Mouse (Mus musculus) lung, postnatal 4 days (tissue): ENCODE measurements around the gene Ccdc162.

ENCODE experiments used
- DNase-seq, 2 experiments: peaks; one replicate each; pipeline ENCODE4 v3.0.0; 2021

Ccdc162 gene

DNA sequence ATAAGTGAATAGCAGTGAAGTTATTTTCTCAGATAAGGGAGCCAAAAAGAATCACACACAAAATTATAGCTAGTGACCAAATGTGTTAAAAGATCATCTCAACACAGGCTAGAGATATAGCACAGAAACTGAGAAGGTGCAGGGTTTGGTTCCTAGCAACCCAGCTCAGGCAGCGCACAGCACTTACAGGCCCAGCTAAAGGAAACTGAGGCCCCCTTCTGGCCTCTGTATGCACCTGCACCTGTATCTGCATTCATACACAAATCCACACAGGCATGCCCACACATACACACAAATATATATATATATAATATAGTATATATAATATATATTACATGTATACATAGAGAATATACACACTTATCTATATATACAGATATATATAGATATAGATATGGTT lies 84.4 kb downstream of the Ccdc162 start:
- DNase-seq = no peak

- DNase-seq = no peak
Observed at GRCm38 (mm10) chr10:41626996-41627395, 89.4 kb downstream of the Ccdc162 start.

- no peak for DNase-seq
Observed at GRCm38 (mm10) chr10:41619988-41620387, 96.4 kb downstream of the Ccdc162 start.

GRCm38 (mm10) chr10:41615487-41615886 lies 100.9 kb downstream of the Ccdc162 start:
- DNase-seq = no peak

- no peak for DNase-seq
Observed at GRCm38 (mm10) chr10:41611941-41612340, 104.5 kb downstream of the Ccdc162 start.

DNA sequence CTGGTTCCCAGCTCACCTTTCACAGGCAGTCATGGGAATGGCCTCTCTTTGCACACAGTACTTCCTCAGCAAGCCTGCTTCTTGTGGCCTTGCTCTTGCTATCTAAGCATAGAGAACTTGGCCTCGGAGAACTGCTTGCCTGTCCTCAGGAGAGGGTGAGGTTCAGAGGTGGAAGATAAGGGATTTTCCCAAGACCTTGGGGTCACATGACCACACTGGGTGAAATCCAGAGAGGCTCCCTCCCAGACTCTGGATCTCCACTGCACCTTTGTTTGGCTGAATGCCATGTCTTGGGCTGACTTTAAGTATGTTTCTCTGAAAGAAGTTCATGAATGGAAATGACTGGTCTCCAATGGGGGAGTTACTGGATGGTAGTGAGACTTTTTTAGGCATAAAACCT lies 107.0 kb downstream of the Ccdc162 start:
- no peak for DNase-seq

GRCm38 (mm10) chr10:41608485-41608884 lies 107.9 kb downstream of the Ccdc162 start:
- DNase-seq = no peak

- DNase-seq = no peak
Observed at GRCm38 (mm10) chr10:41602667-41603066, 113.8 kb downstream of the Ccdc162 start.

GRCm38 (mm10) chr10:41601898-41602545 lies 114.4 kb downstream of the Ccdc162 start:
- DNase-seq = no peak

- no peak for DNase-seq
Observed at GRCm38 (mm10) chr10:41601302-41601701, 115.1 kb downstream of the Ccdc162 start.

DNA sequence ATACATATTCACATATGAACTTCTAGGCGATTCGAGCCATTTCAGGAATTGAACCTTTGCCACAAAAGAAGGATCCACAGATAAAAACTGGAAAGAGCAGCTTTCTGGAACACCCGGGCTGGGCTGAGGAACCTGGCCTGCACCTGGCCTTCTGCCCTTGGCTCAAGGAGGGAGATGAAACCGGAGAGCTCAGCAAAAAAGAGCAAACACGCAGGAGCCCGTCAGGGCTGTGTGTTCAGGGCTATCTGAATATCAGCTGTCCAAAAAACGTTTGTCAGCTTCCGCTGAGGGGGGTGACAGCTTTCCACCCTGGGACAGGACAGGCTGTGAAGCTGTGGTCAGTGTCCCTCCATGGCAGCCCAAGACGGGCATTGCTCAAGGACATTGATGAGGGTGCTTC lies 117.4 kb downstream of the Ccdc162 start:
- DNase-seq = no peak

DNA sequence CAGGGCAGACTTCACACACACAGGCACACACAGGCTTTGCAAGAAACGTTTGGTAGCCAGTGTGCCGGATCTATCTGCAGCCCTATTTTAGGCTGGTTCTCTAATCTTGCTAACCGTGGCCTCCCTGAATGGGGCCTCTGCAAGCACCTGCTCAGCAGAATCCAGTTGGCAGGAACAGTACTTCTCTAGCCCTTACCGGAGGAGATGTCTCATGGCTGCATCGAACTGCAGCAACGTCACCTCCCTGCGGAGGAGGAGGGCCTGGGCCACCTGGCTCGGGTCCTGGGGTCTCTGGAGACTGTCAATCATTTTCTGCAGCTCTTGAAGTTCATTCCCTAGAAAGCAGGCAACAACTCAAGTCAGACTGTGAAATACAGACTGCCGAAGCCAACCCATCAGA lies 118.2 kb downstream of the Ccdc162 start:
- DNase-seq = no peak

- DNase-seq = peak in 1 of 2 experiments; percentile 42
Observed at GRCm38 (mm10) chr10:41595550-41595949, 120.9 kb downstream of the Ccdc162 start.

- DNase-seq = peak; percentile 25 to 52
Observed at GRCm38 (mm10) chr10:41594957-41595356, 121.5 kb downstream of the Ccdc162 start.

- no peak for DNase-seq
Observed at GRCm38 (mm10) chr10:41594433-41594832, 122.0 kb downstream of the Ccdc162 start.

DNA sequence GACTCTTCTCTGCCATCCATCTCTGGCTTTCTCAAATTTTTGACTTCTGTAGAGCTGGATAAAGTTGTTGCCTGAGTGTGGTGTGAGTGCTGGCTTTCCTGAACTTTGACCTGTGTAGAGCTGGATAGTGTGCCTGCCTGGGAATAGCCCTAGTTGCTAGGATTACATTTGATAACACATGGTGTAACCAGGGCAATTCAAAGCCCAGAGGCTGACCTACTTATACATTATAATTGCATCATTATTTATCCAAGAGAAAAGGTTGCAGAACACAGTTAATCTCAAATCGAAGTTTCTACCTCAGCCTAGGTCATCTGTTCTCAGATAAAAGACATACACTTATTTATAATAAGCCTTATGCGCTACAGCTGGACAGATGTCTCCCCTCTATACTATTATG lies 127.8 kb downstream of the Ccdc162 start:
- DNase-seq = no peak

DNA sequence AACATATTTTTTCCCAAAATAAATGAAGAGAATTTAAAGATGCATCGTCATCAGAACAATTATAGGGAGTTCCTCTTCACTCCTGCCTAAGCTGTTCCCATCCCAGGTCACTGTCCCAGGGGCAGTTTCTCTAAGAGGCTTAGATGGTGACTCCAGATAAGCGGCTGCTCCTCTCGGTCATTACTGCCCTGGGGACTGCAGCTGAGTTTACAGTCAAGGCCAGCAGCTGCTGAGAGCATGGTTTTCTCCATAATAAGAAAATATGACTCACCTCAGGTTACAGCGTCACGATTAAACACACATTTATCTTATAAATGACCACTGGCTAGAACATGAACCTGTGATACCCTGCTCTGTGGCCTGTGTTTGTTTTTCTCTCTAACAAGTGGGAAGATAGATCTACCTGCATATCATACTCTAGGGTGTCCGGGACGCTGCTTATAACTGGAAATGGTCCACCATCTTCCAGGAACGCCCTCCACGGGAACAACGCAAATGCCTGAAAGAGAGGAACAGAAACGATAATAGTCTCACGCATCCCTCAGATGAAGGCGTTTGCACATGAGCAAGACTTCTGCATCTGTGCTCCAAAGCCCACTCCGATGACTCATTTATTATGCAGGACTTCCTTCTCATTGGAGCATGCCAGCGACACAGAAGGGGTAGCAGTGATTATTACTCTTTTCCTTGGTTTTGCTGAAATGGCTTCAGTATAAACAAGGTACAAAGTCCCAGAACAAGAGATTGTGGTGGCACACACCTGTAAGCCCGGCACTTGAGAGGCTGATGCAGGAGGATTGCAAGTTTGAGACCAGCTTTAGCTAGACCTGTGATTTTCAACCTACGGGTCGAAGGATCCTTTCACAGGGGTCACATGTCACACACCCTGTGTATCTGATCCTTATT lies 129.2 kb downstream of the Ccdc162 start:
- no peak for DNase-seq

GRCm38 (mm10) chr10:41583383-41583782 lies 133.1 kb downstream of the Ccdc162 start:
- DNase-seq = no peak

- no peak for DNase-seq
Observed at GRCm38 (mm10) chr10:41582901-41583361, 133.5 kb downstream of the Ccdc162 start.

GRCm38 (mm10) chr10:41580441-41580840 lies 136.0 kb downstream of the Ccdc162 start:
- no peak for DNase-seq

- DNase-seq = no peak
Observed at GRCm38 (mm10) chr10:41578541-41578940, 137.9 kb downstream of the Ccdc162 start.

GRCm38 (mm10) chr10:41576328-41576833 lies 140.1 kb downstream of the Ccdc162 start:
- no peak for DNase-seq

GRCm38 (mm10) chr10:41575451-41576327 lies 140.7 kb downstream of the Ccdc162 start:
- DNase-seq = no peak
